Comparison of ENCODE assay signal across 22 mouse cellular contexts in genomic region chr5:29507013-29507412, GRCm38 (mm10). TPM values are rescaled to one million over a fixed set of nuclear protein-coding genes. Genes with fewer than 3 reads are reported as not detected.
DNase-seq lines count a peak whose midpoint lies in the region; ATAC-seq and TF ChIP-seq lines count a peak whose summit lies in the region.
"Had no signal": no experiment of that assay in that cellular context is flagged by ENCODE, and none has a peak within 500 bp of the region (broad histone marks: within the 10 kb centered on the region; RNA-seq: fewer than 3 reads in every experiment).

No protein-coding gene starts in this region.

- no peak overlapping the region for H3K4me2 ChIP-seq in intestine, embryonic 15.5 days (replicated peaks)
- no peak overlapping the region for H3K4me2 ChIP-seq in intestine, postnatal 0 days (replicated peaks; ENCODE audit: low read depth)
- no peak overlapping the region for H3K4me2 ChIP-seq in midbrain, embryonic 14.5 days (ENCODE audit: low read length)
- no peak overlapping the region for H3K4me2 ChIP-seq in midbrain, postnatal 0 days (ENCODE audit: low read depth, low read length, poor library complexity, severe bottlenecking)
- H3K4me2 ChIP-seq in stomach, embryonic 15.5 days, result no peak overlapping the region
- H3K4me2 ChIP-seq: forebrain, embryonic 13.5 days; hindbrain, embryonic 13.5 days had no signal

- H3K9me3 ChIP-seq in intestine, embryonic 15.5 days, result no peaks in the 10 kb centered on the region
- 0 out of 2 replicates have a peak, but pooled peaks cover 4% of the 10 kb centered on the region for H3K9me3 ChIP-seq in intestine, postnatal 0 days (ENCODE audit: control insufficient read depth)
- H3K9me3 ChIP-seq in midbrain, embryonic 14.5 days (ENCODE audit: control insufficient read depth, low read length), result no peaks in the 10 kb centered on the region
- H3K9me3 ChIP-seq in midbrain, postnatal 0 days (ENCODE audit: low read length), result no peaks in the 10 kb centered on the region
- H3K9me3 ChIP-seq in stomach, embryonic 15.5 days, result no peaks in the 10 kb centered on the region
- H3K9me3 ChIP-seq: embryonic facial prominence, embryonic 10.5 days; forebrain, embryonic 13.5 days; heart, embryonic 10.5 days; hindbrain, embryonic 13.5 days had no signal

- H3K27ac ChIP-seq in intestine, embryonic 15.5 days, result no peak overlapping the region
- no peak overlapping the region for H3K27ac ChIP-seq in intestine, postnatal 0 days (ENCODE audit: low read depth, low read length)
- no peak overlapping the region for H3K27ac ChIP-seq in midbrain, embryonic 14.5 days (replicated peaks; ENCODE audit: low read depth, low read length)
- H3K27ac ChIP-seq in midbrain, postnatal 0 days (ENCODE audit: low read depth, low read length), result no peak overlapping the region
- H3K27ac ChIP-seq in stomach, embryonic 15.5 days, result no peak overlapping the region
- H3K27ac ChIP-seq: embryonic facial prominence, embryonic 10.5 days; forebrain, embryonic 13.5 days; heart, embryonic 10.5 days; hindbrain, embryonic 13.5 days; hindbrain, postnatal 0 days had no signal

- H3K27me3 ChIP-seq in intestine, embryonic 15.5 days (replicated peaks), result no peaks in the 10 kb centered on the region
- H3K27me3 ChIP-seq in intestine, postnatal 0 days (replicated peaks; ENCODE audit: control insufficient read depth, insufficient read depth, low read length), result no peaks in the 10 kb centered on the region
- no peaks in the 10 kb centered on the region for H3K27me3 ChIP-seq in midbrain, embryonic 14.5 days (ENCODE audit: control insufficient read depth, insufficient read depth, low read length)
- H3K27me3 ChIP-seq in midbrain, postnatal 0 days (ENCODE audit: insufficient read depth, low read length), result no peaks in the 10 kb centered on the region
- no peaks in the 10 kb centered on the region for H3K27me3 ChIP-seq in stomach, embryonic 15.5 days (replicated peaks)
- H3K27me3 ChIP-seq: forebrain, embryonic 13.5 days had no signal

- peak; percentile 2 for DNase-seq in midbrain, embryonic 14.5 days
- DNase-seq in midbrain, postnatal 0 days (ENCODE audit: low spot score), result no peak
- DNase-seq in frontal cortex, adult 2 months (ENCODE audit: extremely low spot score in 1 of 2, low spot score in 1 of 2), result no peak
- DNase-seq: adrenal gland, adult 8-10 months; adrenal gland, postnatal 36 days; cerebellum, adult 2 months; cerebellum, postnatal 10 days; forebrain, postnatal 0 days; gastrocnemius, postnatal 36 days; heart, adult 18-20 months had no signal

- H3K4me3 ChIP-seq in intestine, embryonic 15.5 days (replicated peaks), result no peak overlapping the region
- no peak overlapping the region for H3K4me3 ChIP-seq in intestine, postnatal 0 days (ENCODE audit: low read depth, low read length)
- H3K4me3 ChIP-seq in midbrain, embryonic 14.5 days (replicated peaks; ENCODE audit: low read depth, low read length), result no peak overlapping the region
- H3K4me3 ChIP-seq in midbrain, postnatal 0 days (ENCODE audit: low read depth, low read length), result no peak overlapping the region
- no peak overlapping the region for H3K4me3 ChIP-seq in stomach, embryonic 15.5 days (replicated peaks)
- H3K4me3 ChIP-seq: embryonic facial prominence, embryonic 10.5 days; forebrain, embryonic 13.5 days; heart, embryonic 10.5 days; hindbrain, embryonic 13.5 days had no signal

- no peaks in the 10 kb centered on the region for H3K36me3 ChIP-seq in intestine, embryonic 15.5 days
- no peaks in the 10 kb centered on the region for H3K36me3 ChIP-seq in intestine, postnatal 0 days (ENCODE audit: control insufficient read depth, insufficient read depth)
- no peaks in the 10 kb centered on the region for H3K36me3 ChIP-seq in midbrain, embryonic 14.5 days (ENCODE audit: control insufficient read depth, insufficient read depth, low read length)
- H3K36me3 ChIP-seq in midbrain, postnatal 0 days (ENCODE audit: insufficient read depth, low read length), result no peaks in the 10 kb centered on the region
- H3K36me3 ChIP-seq in stomach, embryonic 15.5 days, result no peaks in the 10 kb centered on the region
- H3K36me3 ChIP-seq: embryonic facial prominence, embryonic 10.5 days; heart, embryonic 10.5 days; hindbrain, embryonic 13.5 days had no signal

- 39% methylated on average over 3 of the region's 3 CpGs for WGBS in intestine, embryonic 15.5 days
- 29% methylated on average over 3 of the region's 3 CpGs for WGBS in intestine, postnatal 0 days
- 87% methylated on average over 3 of the region's 3 CpGs for WGBS in midbrain, embryonic 14.5 days
- 75% methylated on average over 3 of the region's 3 CpGs for WGBS in midbrain, postnatal 0 days
- WGBS in stomach, embryonic 15.5 days, result 37% methylated on average over 3 of the region's 3 CpGs

- no peak overlapping the region for H3K9ac ChIP-seq in intestine, embryonic 15.5 days
- H3K9ac ChIP-seq in intestine, postnatal 0 days (ENCODE audit: low read depth, low read length), result no peak overlapping the region
- no peak overlapping the region for H3K9ac ChIP-seq in midbrain, embryonic 14.5 days (replicated peaks; ENCODE audit: low read length)
- H3K9ac ChIP-seq in midbrain, postnatal 0 days (replicated peaks; ENCODE audit: low read length, poor library complexity, severe bottlenecking), result no peak overlapping the region
- H3K9ac ChIP-seq in stomach, embryonic 15.5 days, result no peak overlapping the region
- H3K9ac ChIP-seq: forebrain, embryonic 13.5 days; forebrain, postnatal 0 days; hindbrain, embryonic 13.5 days had no signal

- no peaks in the 10 kb centered on the region; the same call in 1 of the 2 replicates for H3K4me1 ChIP-seq in intestine, embryonic 15.5 days (replicated peaks)
- H3K4me1 ChIP-seq in intestine, postnatal 0 days (replicated peaks; ENCODE audit: control insufficient read depth, insufficient read depth, low read length), result peaks cover 7% of the 10 kb centered on the region; the same call in 1 of the 2 replicates
- no peaks in the 10 kb centered on the region for H3K4me1 ChIP-seq in midbrain, embryonic 14.5 days (ENCODE audit: control insufficient read depth, insufficient read depth, low read length)
- H3K4me1 ChIP-seq in midbrain, postnatal 0 days (ENCODE audit: insufficient read depth, low read length), result no peaks in the 10 kb centered on the region
- H3K4me1 ChIP-seq in stomach, embryonic 15.5 days, result no peaks in the 10 kb centered on the region
- H3K4me1 ChIP-seq: embryonic facial prominence, embryonic 10.5 days; forebrain, embryonic 13.5 days; hindbrain, embryonic 13.5 days had no signal

- ATAC-seq in intestine, embryonic 15.5 days, result peak; percentile 28; the same call in 1 of the 2 replicates
- no peak for ATAC-seq in intestine, postnatal 0 days
- ATAC-seq in midbrain, embryonic 14.5 days (ENCODE audit: low FRiP score, low TSS enrichment), result no peak
- ATAC-seq in midbrain, postnatal 0 days (ENCODE audit: low FRiP score), result no peak
- peak; percentile 60 for ATAC-seq in stomach, embryonic 15.5 days (ENCODE audit: insufficient read depth, low FRiP score, low read depth)
- ATAC-seq in frontal cortex, adult (ENCODE audit: low TSS enrichment), result no peak
- ATAC-seq: forebrain, embryonic 13.5 days; hindbrain, postnatal 0 days had no signal

- no peak for TF ChIP-seq CTCF in intestine, postnatal 0 days (IDR thresholded peaks at IDR 0.05; ENCODE audit: low read depth)
- TF ChIP-seq CTCF in midbrain, postnatal 0 days (IDR thresholded peaks at IDR 0.05), result no peak

RNA-seq across cellular contexts. Expression of gene Mnx1, which starts 28.7 kb away (rescaled TPM):
- 1.4 and 1.5 TPM in 2 replicates for polyA plus RNA-seq in intestine, embryonic 15.5 days (2015; fragmentation: Nextera tagmentation; extraction: Ambion mirVana)
- polyA plus RNA-seq in intestine, postnatal 0 days (2015; fragmentation: Nextera tagmentation; extraction: Ambion mirVana), result 0.65 and 0.78 TPM in 2 replicates
- not detected in 2 replicates for polyA plus RNA-seq in midbrain, embryonic 14.5 days (2014; fragmentation: Nextera tagmentation; extraction: Ambion mirVana)
- not detected in 2 replicates for total RNA-seq in midbrain, postnatal 0 days (2014; rRNA removed)
- not detected in 2 replicates for polyA plus RNA-seq in midbrain, postnatal 0 days (2015; fragmentation: Nextera tagmentation; extraction: Ambion mirVana)
- polyA plus RNA-seq in stomach, embryonic 15.5 days (2015; fragmentation: Nextera tagmentation; extraction: Ambion mirVana), result 2.2 and 3.1 TPM in 2 replicates
- polyA plus RNA-seq in frontal cortex, adult 2 months (2012; rRNA removed), result not detected in 2 replicates
- total RNA-seq: adrenal gland, adult 8-10 months; adrenal gland, postnatal 36 days; forebrain, postnatal 0 days; gastrocnemius, adult 8-10 months; gastrocnemius, postnatal 36 days; heart, adult 18-20 months; hematopoietic stem cell, adult 5-6 weeks had no signal
- polyA plus RNA-seq: cerebellum, adult 2 months; embryonic facial prominence, embryonic 10.5 days; forebrain, embryonic 13.5 days; forebrain, postnatal 0 days; heart, embryonic 16.5 days; hindbrain, postnatal 0 days had no signal

Comparison
In these comparisons a context has a peak if more than half of its experiments do, and no peak if none do; other contexts are left out.
1. ATAC-seq: peak in intestine, embryonic 15.5 days (single experiment) and stomach, embryonic 15.5 days (single experiment); none in intestine, postnatal 0 days (single experiment), midbrain, embryonic 14.5 days (single experiment), midbrain, postnatal 0 days (single experiment) and frontal cortex, adult (single experiment).